Mouse (Mus musculus) testis, postnatal 10 days (tissue): ENCODE data around the gene Dok4.
"Not testable (repeated sequence)": the region's sequence is repeated elsewhere in the genome, so short reads cannot be mapped to it uniquely, and the experiment has no call there.

Source experiments
- DNase-seq: peaks from one replicate; pipeline ENCODE4 v3.0.0; 2021; ENCODE audit warnings: low spot score

The Dok4 gene

GRCm38 (mm10) chr8:94876820-94877219 lies 690 bp upstream of the Dok4 start:
- DNase-seq, result no peak

GRCm38 (mm10) chr8:94875871-94876150 lies 319 bp downstream of the Dok4 start:
- no peak for DNase-seq

- DNase-seq, result no peak
These were observed 847 bp downstream of the Dok4 start for GRCm38 (mm10) chr8:94875096-94875870.

GRCm38 (mm10) chr8:94874358-94874757 lies 1.8 kb downstream of the Dok4 start:
- DNase-seq, result peak; percentile 84

GRCm38 (mm10) chr8:94872576-94872975 lies 3.6 kb downstream of the Dok4 start:
- DNase-seq, result no peak

- DNase-seq, result no peak
These were observed 4.0 kb downstream of the Dok4 start for GRCm38 (mm10) chr8:94872156-94872555.

- peak; percentile 66 for DNase-seq
These were observed 4.8 kb downstream of the Dok4 start for GRCm38 (mm10) chr8:94871108-94871894.

GRCm38 (mm10) chr8:94870474-94871107 lies 5.5 kb downstream of the Dok4 start:
- no peak for DNase-seq

- no peak for DNase-seq
These were observed 6.1 kb downstream of the Dok4 start for GRCm38 (mm10) chr8:94870003-94870402.

GRCm38 (mm10) chr8:94869146-94869545 lies 7.0 kb downstream of the Dok4 start:
- no peak for DNase-seq

GRCm38 (mm10) chr8:94866921-94867320 lies 9.2 kb downstream of the Dok4 start:
- DNase-seq, result no peak

GRCm38 (mm10) chr8:94865292-94865691 lies 10.8 kb downstream of the Dok4 start:
- no peak for DNase-seq

- no peak for DNase-seq
These were observed 12.0 kb downstream of the Dok4 start for GRCm38 (mm10) chr8:94863897-94864673.

- DNase-seq, result no peak
These were observed 13.5 kb downstream of the Dok4 start for GRCm38 (mm10) chr8:94862487-94863220.

- peak; percentile 83 for DNase-seq
These were observed 14.7 kb downstream of the Dok4 start for GRCm38 (mm10) chr8:94861352-94861910.

GRCm38 (mm10) chr8:94857346-94858173 lies 18.6 kb downstream of the Dok4 start, which contains the start of gene Polr2c:
Polr2c (plus strand) TSS chr8:94857450.
- DNase-seq, result peak; percentile 95

- DNase-seq, result no peak
These were observed 19.2 kb downstream of the Dok4 start for GRCm38 (mm10) chr8:94857011-94857345.

GRCm38 (mm10) chr8:94854761-94855160 lies 21.4 kb downstream of the Dok4 start:
- not testable (repeated sequence) for DNase-seq

GRCm38 (mm10) chr8:94850049-94850448 lies 26.1 kb downstream of the Dok4 start:
- DNase-seq, result no peak

GRCm38 (mm10) chr8:94841183-94841582 lies 34.9 kb downstream of the Dok4 start:
- no peak for DNase-seq
